13 mouse cellular contexts compared by ENCODE assay signal in the genomic region with DNA sequence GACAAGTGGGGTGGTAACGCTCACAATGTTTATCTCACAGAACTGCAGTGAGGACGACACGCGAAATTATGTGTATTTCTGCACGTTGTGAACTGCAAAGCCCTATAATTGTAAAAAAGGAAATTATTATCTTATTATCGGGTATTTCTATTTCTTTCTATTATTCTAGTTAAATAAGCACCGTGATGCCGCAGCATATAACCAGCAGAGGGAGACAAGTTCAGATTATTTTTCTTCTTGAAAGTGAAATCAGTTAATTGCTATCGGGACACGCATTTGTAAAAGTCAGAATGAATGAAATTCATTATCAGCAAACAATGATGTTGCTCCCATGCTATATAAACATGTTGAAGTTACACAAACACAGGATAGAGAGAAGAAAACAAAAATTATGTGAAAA.
A peak's percentile ranks its signal among the peaks of the same experiment; 100 is the strongest.
DNase-seq lines count a peak whose midpoint lies in the region; ATAC-seq and TF ChIP-seq lines count a peak whose summit lies in the region.
"Had no signal": no experiment of that assay in that cellular context is flagged by ENCODE, and none has a peak within 500 bp of the region (broad histone marks: within the 10 kb centered on the region; RNA-seq: fewer than 3 reads in every experiment).

No protein-coding gene starts in this region.

- TF ChIP-seq CTCF in left cerebral cortex, adult 2 months (IDR thresholded peaks at IDR 0.05), result peak; percentile 76

- intact Hi-C loops in left cerebral cortex, adult 2 months (cut with DNase I), result loop anchor here (10.0 kb wide), 1 partner anchor 641 kb away; no protein-coding TSS in a partner anchor
- intact Hi-C loops in left cerebral cortex, postnatal 10 days (cut with DNase I), result loop anchor here (10.0 kb wide), 2 partner anchors 151 to 311 kb away; no protein-coding TSS in a partner anchor

- H3K27ac ChIP-seq in heart, embryonic 15.5 days, result no peak overlapping the region
- H3K27ac ChIP-seq in heart, embryonic 10.5 days, result no peak overlapping the region
- no peak overlapping the region for H3K27ac ChIP-seq in left cerebral cortex, adult 2 months
- H3K27ac ChIP-seq: limb, embryonic 10.5 days; midbrain, embryonic 12.5 days had no signal

- no peak overlapping the region for H3K9ac ChIP-seq in heart, embryonic 15.5 days
- H3K9ac ChIP-seq: liver, postnatal 0 days; midbrain, embryonic 12.5 days had no signal

- DNase-seq in cerebellum, adult 11 months, result peak; percentile 42
- no peak for DNase-seq in heart, embryonic 10.5 days (ENCODE audit: low spot score)
- no peak for DNase-seq in left cerebral cortex, adult 2 months (ENCODE audit: extremely low spot score in 1 of 2, low spot score in 2 of 2)
- no peak for DNase-seq in left cerebral cortex, postnatal 10 days (ENCODE audit: extremely low spot score in 1 of 2, low spot score in 2 of 2)
- DNase-seq in cerebellum, postnatal 25 days, result peak; percentile 35 to 66
- no peak for DNase-seq in right cerebral cortex, postnatal 25 days
- DNase-seq: liver, postnatal 0 days; spleen, adult 18-20 months had no signal

- ATAC-seq in cerebellum, adult (ENCODE audit: insufficient number of reproducible peaks, low FRiP score, low TSS enrichment), result no peak
- ATAC-seq in heart, embryonic 15.5 days (replicated peaks; ENCODE audit: insufficient number of reproducible peaks, insufficient read depth, low FRiP score, low read depth), result no peak
- ATAC-seq: liver, postnatal 0 days had no signal

- H3K36me3 ChIP-seq in heart, embryonic 15.5 days, result no peaks in the 10 kb centered on the region
- no peaks in the 10 kb centered on the region for H3K36me3 ChIP-seq in heart, embryonic 10.5 days
- H3K36me3 ChIP-seq: G1E; limb, embryonic 10.5 days; midbrain, embryonic 12.5 days had no signal

- H3K9me3 ChIP-seq in heart, embryonic 15.5 days (replicated peaks), result no peaks in the 10 kb centered on the region
- H3K9me3 ChIP-seq in heart, embryonic 10.5 days, result no peaks in the 10 kb centered on the region
- H3K9me3 ChIP-seq: G1E; limb, embryonic 10.5 days; midbrain, embryonic 12.5 days had no signal

- H3K4me3 ChIP-seq in heart, embryonic 15.5 days, result no peak overlapping the region
- H3K4me3 ChIP-seq in heart, embryonic 10.5 days, result no peak overlapping the region
- peak overlapping the region; percentile 11; the same call in 1 of the 2 replicates for H3K4me3 ChIP-seq in left cerebral cortex, adult 2 months
- H3K4me3 ChIP-seq: limb, embryonic 10.5 days; midbrain, embryonic 12.5 days had no signal

- 54% methylated on average over 10 of the region's 10 CpGs for WGBS in heart, embryonic 15.5 days
- 70% methylated on average over 10 of the region's 10 CpGs for WGBS in heart, embryonic 10.5 days

- no peaks in the 10 kb centered on the region for H3K4me1 ChIP-seq in heart, embryonic 15.5 days (replicated peaks)
- no peaks in the 10 kb centered on the region for H3K4me1 ChIP-seq in heart, embryonic 10.5 days
- H3K4me1 ChIP-seq: limb, embryonic 10.5 days had no signal

- no peaks in the 10 kb centered on the region for H3K27me3 ChIP-seq in heart, embryonic 15.5 days
- H3K27me3 ChIP-seq in heart, embryonic 10.5 days (ENCODE audit: insufficient read depth, poor library complexity, severe bottlenecking), result no peaks in the 10 kb centered on the region
- H3K27me3 ChIP-seq: midbrain, embryonic 12.5 days had no signal

- H3K4me2 ChIP-seq in heart, embryonic 15.5 days, result peak overlapping the region; percentile 34; the same call in 1 of the 2 replicates
- H3K4me2 ChIP-seq: midbrain, embryonic 12.5 days had no signal

Comparison
In these comparisons a context has a peak if more than half of its experiments do, and no peak if none do; other contexts are left out.
1. DNase-seq: peak in cerebellum, adult 11 months (single experiment) and cerebellum, postnatal 25 days (2 of 2); none in heart, embryonic 10.5 days (single experiment), left cerebral cortex, adult 2 months (0 of 2), left cerebral cortex, postnatal 10 days (0 of 2) and right cerebral cortex, postnatal 25 days (single experiment).